Mouse (Mus musculus): ENCODE data around the gene Tbpl1. TPM values are rescaled to one million over a fixed set of nuclear protein-coding genes. Genes with fewer than 3 reads are reported as not detected.
A peak's percentile ranks its signal among the peaks of the same experiment; 100 is the strongest.

Gene Tbpl1
- polyA plus RNA-seq, 1 experiment from 2014 or later: 58.0 TPM

GRCm38 (mm10) chr10:22730266-22730991 lies 1.3 kb downstream of the Tbpl1 start:
- H3K4me1 ChIP-seq: peaks cover 27% of the 10 kb centered on the region
- H3K27me3 ChIP-seq (ENCODE audit: insufficient read depth, poor library complexity, severe bottlenecking): no peaks in the 10 kb centered on the region
- peak overlapping the region; percentile 98 for H3K27ac ChIP-seq
- no peaks in the 10 kb centered on the region for H3K36me3 ChIP-seq
- no peaks in the 10 kb centered on the region for H3K9me3 ChIP-seq
- WGBS: 2% methylated on average over 39 of the region's 39 CpGs
- H3K4me3 ChIP-seq: peak overlapping the region; percentile 100
- peak; percentile 75 for DNase-seq (ENCODE audit: low spot score)

- H3K27me3 ChIP-seq (ENCODE audit: insufficient read depth, poor library complexity, severe bottlenecking): no peaks in the 10 kb centered on the region
- no peaks in the 10 kb centered on the region for H3K36me3 ChIP-seq
- H3K4me3 ChIP-seq: no peak overlapping the region
- no peak for DNase-seq (ENCODE audit: low spot score)
- peaks cover 33% of the 10 kb centered on the region for H3K4me1 ChIP-seq
- WGBS: 86% methylated on average over 1 of the region's 1 CpGs
- H3K27ac ChIP-seq: no peak overlapping the region
- H3K9me3 ChIP-seq: no peaks in the 10 kb centered on the region
These were observed 3.5 kb downstream of the Tbpl1 start for GRCm38 (mm10) chr10:22728257-22728656.

DNA sequence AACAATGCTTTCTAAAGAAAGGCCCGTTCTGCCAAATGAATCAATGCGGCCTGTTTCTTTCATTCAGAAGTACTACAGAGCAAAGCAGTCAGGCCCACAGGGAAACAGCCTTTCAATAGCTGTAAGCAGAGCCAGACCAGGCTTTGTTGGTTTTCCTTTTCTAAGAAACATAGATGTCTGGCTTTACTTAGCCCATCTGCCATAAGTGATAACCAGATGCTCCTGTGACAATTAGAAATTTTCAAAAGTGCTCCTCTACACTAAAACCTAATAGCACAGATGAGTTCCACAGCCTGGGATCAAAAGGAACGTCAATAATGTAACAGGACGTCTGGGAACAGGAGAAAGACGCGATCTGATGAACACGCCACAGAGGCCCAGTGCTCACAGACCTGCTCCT lies 5.4 kb downstream of the Tbpl1 start:
- Histone ChIP-seq H3K9me3 (no peaks in the 10 kb centered on the region), H3K27me3 (ENCODE audit: insufficient read depth, poor library complexity, severe bottlenecking) (no peaks in the 10 kb centered on the region), H3K36me3 (no peaks in the 10 kb centered on the region), H3K4me1 (peaks cover 26% of the 10 kb centered on the region), H3K27ac (no peak overlapping the region), H3K4me3 (no peak overlapping the region)
- 73% methylated on average over 7 of the region's 7 CpGs for WGBS
- no peak for DNase-seq (ENCODE audit: low spot score)

- H3K36me3 ChIP-seq: no peaks in the 10 kb centered on the region
- peak; percentile 51 for DNase-seq (ENCODE audit: low spot score)
- no peaks in the 10 kb centered on the region for H3K9me3 ChIP-seq
- H3K4me1 ChIP-seq: peaks cover 31% of the 10 kb centered on the region
- H3K27me3 ChIP-seq (ENCODE audit: insufficient read depth, poor library complexity, severe bottlenecking): no peaks in the 10 kb centered on the region
- no peak overlapping the region for H3K4me3 ChIP-seq
- WGBS: 43% methylated on average over 4 of the region's 4 CpGs
- H3K27ac ChIP-seq: no peak overlapping the region
These were observed 6.6 kb downstream of the Tbpl1 start for GRCm38 (mm10) chr10:22725166-22725565.

- Histone ChIP-seq H3K27me3 (ENCODE audit: insufficient read depth, poor library complexity, severe bottlenecking) (no peaks in the 10 kb centered on the region), H3K36me3 (no peaks in the 10 kb centered on the region), H3K27ac (no peak overlapping the region), H3K9me3 (no peaks in the 10 kb centered on the region), H3K4me3 (no peak overlapping the region), H3K4me1 (peaks cover 30% of the 10 kb centered on the region)
- DNase-seq (ENCODE audit: low spot score): no peak
- 87% methylated on average over 5 of the region's 5 CpGs for WGBS
These were observed 10.8 kb downstream of the Tbpl1 start for GRCm38 (mm10) chr10:22720781-22721529.

DNA sequence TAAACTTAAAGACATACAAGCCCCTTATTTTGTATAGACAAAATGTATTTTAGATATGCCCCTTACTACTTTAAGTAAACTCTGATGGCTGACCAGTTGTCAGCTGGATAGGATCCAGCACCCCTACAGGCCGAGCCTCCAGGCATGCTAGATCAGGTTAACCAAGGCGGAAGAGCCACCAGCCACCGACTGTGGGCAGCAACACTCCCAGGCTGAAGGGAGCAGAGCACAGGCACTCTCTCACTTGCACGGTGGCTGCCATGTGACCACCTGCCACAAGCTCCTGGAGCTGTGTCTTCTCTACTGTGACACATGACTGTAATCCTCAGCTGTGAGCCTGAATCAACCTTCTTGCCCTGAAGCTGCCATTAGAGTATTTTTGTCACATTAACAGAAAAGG lies 13.3 kb downstream of the Tbpl1 start:
- no peak overlapping the region for H3K4me3 ChIP-seq
- 27% methylated on average over 4 of the region's 4 CpGs for WGBS
- no peaks in the 10 kb centered on the region for H3K9me3 ChIP-seq
- no peak overlapping the region for H3K27ac ChIP-seq
- no peaks in the 10 kb centered on the region for H3K36me3 ChIP-seq
- H3K4me1 ChIP-seq: peaks cover 24% of the 10 kb centered on the region; the same call in 1 of the 2 replicates
- H3K27me3 ChIP-seq (ENCODE audit: insufficient read depth, poor library complexity, severe bottlenecking): no peaks in the 10 kb centered on the region
- no peak for DNase-seq (ENCODE audit: low spot score)

DNA sequence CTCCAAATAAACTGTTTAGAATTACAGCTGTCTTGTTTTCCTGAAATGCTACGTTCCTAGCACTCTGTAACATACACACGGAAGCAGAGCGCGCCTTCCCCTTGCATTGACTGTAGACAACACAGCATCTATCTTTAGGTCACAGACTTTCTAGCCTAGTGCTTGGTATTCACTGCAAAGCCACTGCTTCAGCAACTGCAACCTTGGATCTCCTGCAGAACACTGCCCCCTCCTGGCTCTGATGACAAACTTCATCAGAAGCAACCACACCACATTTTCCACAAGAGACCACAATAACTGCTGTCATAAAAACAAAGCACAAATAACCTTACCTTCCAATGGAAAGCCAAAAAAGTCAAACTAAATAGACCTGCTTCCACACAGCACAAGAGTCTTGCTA lies 17.2 kb downstream of the Tbpl1 start:
- peak; percentile 79 for DNase-seq (ENCODE audit: low spot score)
- no peak overlapping the region for H3K27ac ChIP-seq
- H3K4me1 ChIP-seq: 0 out of 2 replicates have a peak, but pooled peaks cover 15% of the 10 kb centered on the region
- no peaks in the 10 kb centered on the region for H3K9me3 ChIP-seq
- H3K4me3 ChIP-seq: no peak overlapping the region
- H3K36me3 ChIP-seq: peaks cover 8% of the 10 kb centered on the region
- H3K27me3 ChIP-seq (ENCODE audit: insufficient read depth, poor library complexity, severe bottlenecking): no peaks in the 10 kb centered on the region
- WGBS: 66% methylated on average over 4 of the region's 4 CpGs

- peaks cover 17% of the 10 kb centered on the region for H3K36me3 ChIP-seq
- 88% methylated on average over 2 of the region's 2 CpGs for WGBS
These were observed 18.8 kb downstream of the Tbpl1 start for GRCm38 (mm10) chr10:22712955-22713354.

GRCm38 (mm10) chr10:22710173-22710777 lies 21.5 kb downstream of the Tbpl1 start:
- H3K9me3 ChIP-seq: no peaks in the 10 kb centered on the region
- WGBS: 89% methylated on average over 13 of the region's 13 CpGs
- no peak overlapping the region for H3K4me3 ChIP-seq
- H3K27me3 ChIP-seq (ENCODE audit: insufficient read depth, poor library complexity, severe bottlenecking): no peaks in the 10 kb centered on the region
- peaks cover 12% of the 10 kb centered on the region; the same call in 1 of the 2 replicates for H3K4me1 ChIP-seq
- H3K27ac ChIP-seq: no peak overlapping the region
- H3K36me3 ChIP-seq: peaks cover 42% of the 10 kb centered on the region
- no peak for DNase-seq (ENCODE audit: low spot score)

More at GRCm38 (mm10) chr10:22712955-22713354, 18.8 kb downstream of the Tbpl1 start:
- no peaks in the 10 kb centered on the region for H3K9me3 ChIP-seq
- H3K4me3 ChIP-seq: no peak overlapping the region
- no peaks in the 10 kb centered on the region for H3K27me3 ChIP-seq (ENCODE audit: insufficient read depth, poor library complexity, severe bottlenecking)
- H3K27ac ChIP-seq: no peak overlapping the region
- DNase-seq (ENCODE audit: low spot score): no peak
- peaks cover 13% of the 10 kb centered on the region; the same call in 1 of the 2 replicates for H3K4me1 ChIP-seq

DNA sequence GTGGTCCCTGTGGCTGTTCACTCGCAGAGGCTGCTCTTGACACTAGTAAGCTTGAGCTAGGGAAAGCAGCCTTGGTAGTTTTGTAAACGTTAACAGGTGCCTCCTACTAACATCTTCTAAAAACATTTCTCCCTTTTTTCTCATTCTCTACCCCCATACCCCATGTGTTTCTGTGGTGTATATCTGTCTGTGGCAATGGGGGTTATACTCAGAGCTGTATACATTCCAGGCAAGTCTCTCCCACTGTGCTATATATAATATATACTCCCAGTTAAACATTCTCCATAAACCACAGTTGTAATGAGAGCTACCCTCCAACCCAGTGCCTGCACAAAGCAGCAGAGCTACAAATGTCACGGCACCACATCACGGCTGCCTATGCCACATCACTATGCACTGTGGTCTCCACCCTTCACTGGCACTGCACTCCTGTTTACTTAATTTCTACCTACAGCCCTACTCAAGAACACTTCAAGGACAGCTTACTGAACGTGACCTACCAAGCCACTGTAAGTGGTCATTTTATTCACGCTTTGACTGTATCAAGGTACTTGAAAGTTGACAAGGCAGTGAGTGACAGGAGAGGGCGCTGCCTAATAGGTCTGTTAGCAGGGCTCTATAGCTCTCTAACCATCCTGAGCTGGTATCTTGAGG lies 23.4 kb downstream of the Tbpl1 start:
- H3K4me3 ChIP-seq: no peak overlapping the region
- no peak for DNase-seq (ENCODE audit: low spot score)
- H3K9me3 ChIP-seq: no peaks in the 10 kb centered on the region
- peaks cover 12% of the 10 kb centered on the region; the same call in 1 of the 2 replicates for H3K4me1 ChIP-seq
- peak overlapping the region; percentile 22; the same call in 1 of the 2 replicates for H3K27ac ChIP-seq
- no peaks in the 10 kb centered on the region for H3K27me3 ChIP-seq (ENCODE audit: insufficient read depth, poor library complexity, severe bottlenecking)
- 64% methylated on average over 7 of the region's 7 CpGs for WGBS
- peaks cover 48% of the 10 kb centered on the region for H3K36me3 ChIP-seq

GRCm38 (mm10) chr10:22703844-22704243 lies 27.9 kb downstream of the Tbpl1 start:
- Histone ChIP-seq H3K4me3 (no peak overlapping the region), H3K36me3 (peaks cover 46% of the 10 kb centered on the region), H3K27ac (no peak overlapping the region), H3K4me1 (peaks cover 31% of the 10 kb centered on the region), H3K9me3 (no peaks in the 10 kb centered on the region), H3K27me3 (ENCODE audit: insufficient read depth, poor library complexity, severe bottlenecking) (no peaks in the 10 kb centered on the region)
- WGBS: 92% methylated on average over 6 of the region's 6 CpGs
- no peak for DNase-seq (ENCODE audit: low spot score)

GRCm38 (mm10) chr10:22701485-22702315 lies 30.0 kb downstream of the Tbpl1 start:
- 88% methylated on average over 12 of the region's 12 CpGs for WGBS
- Histone ChIP-seq H3K27me3 (ENCODE audit: insufficient read depth, poor library complexity, severe bottlenecking) (no peaks in the 10 kb centered on the region), H3K27ac (no peak overlapping the region), H3K4me3 (no peak overlapping the region), H3K4me1 (peaks cover 30% of the 10 kb centered on the region), H3K9me3 (no peaks in the 10 kb centered on the region), H3K36me3 (peaks cover 30% of the 10 kb centered on the region)
- no peak for DNase-seq (ENCODE audit: low spot score)
